Mouse (Mus musculus): ENCODE data around the gene Fam196a. TPM values are rescaled to one million over a fixed set of nuclear protein-coding genes. Genes with fewer than 3 reads are reported as not detected.

The Fam196a gene
- polyA plus RNA-seq, 1 experiment from 2014 or later = 1.4 TPM

DNA sequence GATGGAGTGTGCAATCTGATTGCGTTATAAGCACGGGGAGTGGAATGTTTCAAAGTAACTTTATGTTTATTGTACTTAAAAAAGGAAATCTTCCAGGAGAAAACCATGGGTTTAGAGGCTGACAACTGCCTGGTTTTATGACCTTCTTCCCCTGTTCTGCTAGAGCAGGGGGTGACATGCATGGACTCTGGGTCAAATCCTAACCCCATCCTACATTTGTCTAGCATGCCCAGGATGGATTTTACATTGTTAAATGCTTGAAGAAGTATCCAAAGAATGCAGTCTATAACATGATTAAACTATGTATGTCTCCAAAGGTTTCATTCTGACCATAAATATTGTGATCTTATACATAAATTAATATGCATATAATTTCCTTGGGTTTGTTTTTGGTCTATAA lies 38.8 kb downstream of the Fam196a start:
- ATAC-seq (ENCODE audit: insufficient number of reproducible peaks, low FRiP score) = no peak
- Histone ChIP-seq H3K4me2 (no peak overlapping the region), H3K9me3 (replicated peaks) (no peaks in the 10 kb centered on the region), H3K27ac (ENCODE audit: poor library complexity, severe bottlenecking) (no peak overlapping the region), H3K9ac (no peak overlapping the region), H3K36me3 (peaks cover 7% of the 10 kb centered on the region; the same call in 1 of the 2 replicates), H3K4me3 (no peak overlapping the region), H3K4me1 (replicated peaks) (no peaks in the 10 kb centered on the region), H3K27me3 (replicated peaks) (no peaks in the 10 kb centered on the region)
- WGBS = 89% methylated on average over 2 of the region's 2 CpGs

DNA sequence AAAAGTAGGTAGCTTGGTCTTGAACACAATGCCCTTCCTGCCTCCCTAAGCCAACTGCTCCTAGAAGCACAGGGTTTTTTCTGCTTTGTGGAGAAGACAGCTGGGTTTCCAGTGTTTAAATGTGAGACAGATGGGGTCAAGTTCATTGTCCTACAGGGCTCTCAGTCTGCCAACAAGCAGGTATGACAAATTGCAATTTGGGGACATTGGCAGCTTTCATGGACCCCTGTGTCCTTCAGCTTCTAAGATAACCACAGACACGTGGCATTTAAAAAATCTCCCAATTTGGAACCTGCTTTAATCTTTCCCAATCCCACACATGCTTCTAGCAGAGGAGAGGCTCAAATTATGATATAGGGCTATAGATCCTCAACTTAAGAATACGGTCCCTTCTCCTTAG lies 43.6 kb downstream of the Fam196a start:
- Histone ChIP-seq H3K4me1 (replicated peaks) (peaks cover 3% of the 10 kb centered on the region; the same call in 1 of the 2 replicates), H3K27me3 (replicated peaks) (no peaks in the 10 kb centered on the region), H3K9ac (no peak overlapping the region), H3K9me3 (replicated peaks) (no peaks in the 10 kb centered on the region), H3K4me3 (no peak overlapping the region), H3K36me3 (peaks cover 7% of the 10 kb centered on the region; the same call in 1 of the 2 replicates), H3K27ac (ENCODE audit: poor library complexity, severe bottlenecking) (no peak overlapping the region), H3K4me2 (no peak overlapping the region)
- no peak for ATAC-seq (ENCODE audit: insufficient number of reproducible peaks, low FRiP score)
- WGBS = 72% methylated on average over 2 of the region's 2 CpGs

DNA sequence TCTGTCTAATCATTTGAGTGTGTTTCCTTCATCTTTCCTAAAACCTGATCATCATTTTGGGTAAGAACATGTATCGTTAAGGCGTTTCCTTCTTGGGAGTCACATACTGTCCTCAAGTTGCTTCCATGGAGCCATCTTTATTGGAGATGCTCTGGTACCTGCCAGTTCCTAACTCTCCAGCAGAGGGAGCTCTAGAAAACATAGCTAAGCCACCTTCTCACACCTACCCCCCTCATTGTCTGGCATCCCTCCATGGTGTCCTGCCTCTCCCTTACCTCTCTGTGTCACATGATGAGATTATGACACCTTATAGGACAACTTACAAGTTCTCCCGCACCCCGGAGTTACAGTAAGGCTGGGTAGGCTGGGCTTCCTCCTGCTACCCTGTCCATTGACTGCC lies 45.3 kb downstream of the Fam196a start:
- H3K27ac ChIP-seq (ENCODE audit: poor library complexity, severe bottlenecking) = no peak overlapping the region
- H3K27me3 ChIP-seq (replicated peaks) = no peaks in the 10 kb centered on the region
- 85% methylated on average over 4 of the region's 4 CpGs for WGBS
- peaks cover 4% of the 10 kb centered on the region; the same call in 1 of the 2 replicates for H3K36me3 ChIP-seq
- H3K4me3 ChIP-seq = no peak overlapping the region
- no peak overlapping the region for H3K4me2 ChIP-seq
- ATAC-seq (ENCODE audit: insufficient number of reproducible peaks, low FRiP score) = no peak
- no peaks in the 10 kb centered on the region for H3K9me3 ChIP-seq (replicated peaks)
- peaks cover 3% of the 10 kb centered on the region; the same call in 1 of the 2 replicates for H3K4me1 ChIP-seq (replicated peaks)
- H3K9ac ChIP-seq = no peak overlapping the region

GRCm38 (mm10) chr7:134892449-134892871 lies 45.8 kb downstream of the Fam196a start:
- WGBS = 86% methylated on average over 13 of the region's 13 CpGs
- Histone ChIP-seq H3K4me3 (no peak overlapping the region), H3K27ac (ENCODE audit: poor library complexity, severe bottlenecking) (no peak overlapping the region)

DNA sequence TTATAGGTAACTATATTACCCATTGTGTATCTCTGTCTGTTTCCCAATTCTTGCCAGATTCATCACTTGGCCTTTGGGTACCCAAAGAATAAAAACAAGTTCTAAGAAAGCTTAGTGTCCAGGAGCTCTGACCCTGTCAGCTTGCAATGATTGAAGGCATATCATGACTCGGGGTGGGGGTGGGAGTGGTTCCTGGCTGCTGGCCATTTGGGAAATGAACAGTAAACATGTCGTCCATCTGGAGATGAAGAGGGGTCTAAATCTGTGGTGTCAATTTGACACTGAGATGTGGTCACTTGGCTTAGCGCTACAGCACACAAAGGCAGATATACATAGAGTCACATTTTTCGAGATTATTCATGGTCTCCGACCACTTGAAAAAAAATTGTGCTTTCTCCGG lies 54.7 kb downstream of the Fam196a start:
- 77% methylated on average over 6 of the region's 6 CpGs for WGBS
- Histone ChIP-seq H3K9ac (no peak overlapping the region), H3K4me3 (no peak overlapping the region), H3K4me2 (no peak overlapping the region), H3K27ac (ENCODE audit: poor library complexity, severe bottlenecking) (no peak overlapping the region), H3K4me1 (replicated peaks) (peaks cover 8% of the 10 kb centered on the region), H3K27me3 (replicated peaks) (no peaks in the 10 kb centered on the region), H3K9me3 (replicated peaks) (no peaks in the 10 kb centered on the region), H3K36me3 (0 out of 2 replicates have a peak, but pooled peaks cover under 1% of the 10 kb centered on the region)
- no peak for ATAC-seq (ENCODE audit: insufficient number of reproducible peaks, low FRiP score)

More at GRCm38 (mm10) chr7:134892449-134892871, 45.8 kb downstream of the Fam196a start:
- H3K9ac ChIP-seq = no peak overlapping the region
- H3K36me3 ChIP-seq = peaks cover 2% of the 10 kb centered on the region; the same call in 1 of the 2 replicates
- H3K4me1 ChIP-seq (replicated peaks) = peaks cover 3% of the 10 kb centered on the region; the same call in 1 of the 2 replicates
- no peak overlapping the region for H3K4me2 ChIP-seq
- ATAC-seq (ENCODE audit: insufficient number of reproducible peaks, low FRiP score) = no peak
- H3K27me3 ChIP-seq (replicated peaks) = no peaks in the 10 kb centered on the region
- H3K9me3 ChIP-seq (replicated peaks) = no peaks in the 10 kb centered on the region

DNA sequence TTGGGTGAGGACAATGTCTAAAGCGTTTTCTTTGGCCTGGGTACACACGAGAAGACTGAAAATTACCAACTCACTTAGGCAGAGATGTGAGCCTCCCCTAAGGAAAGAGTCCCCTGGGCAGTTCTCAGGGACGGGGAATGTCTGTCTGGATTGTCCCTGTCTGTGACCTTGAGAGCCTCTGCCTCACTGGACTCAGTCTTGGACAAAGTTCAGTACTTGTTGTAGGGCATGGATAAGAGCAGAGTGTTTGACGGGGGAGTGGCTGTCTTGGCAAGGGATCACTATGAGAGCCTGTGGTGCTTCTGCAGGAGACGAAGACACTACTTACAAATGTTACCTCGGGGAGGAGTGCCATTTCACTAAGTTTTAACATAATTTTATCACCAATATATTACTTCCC lies 57.8 kb downstream of the Fam196a start:
- no peak for ATAC-seq (ENCODE audit: insufficient number of reproducible peaks, low FRiP score)
- no peak overlapping the region for H3K27ac ChIP-seq (ENCODE audit: poor library complexity, severe bottlenecking)
- peaks cover 22% of the 10 kb centered on the region; the same call in 1 of the 2 replicates for H3K36me3 ChIP-seq
- H3K4me1 ChIP-seq (replicated peaks) = peaks cover 8% of the 10 kb centered on the region
- no peaks in the 10 kb centered on the region for H3K27me3 ChIP-seq (replicated peaks)
- no peak overlapping the region for H3K4me2 ChIP-seq
- WGBS = 58% methylated on average over 6 of the region's 6 CpGs
- H3K4me3 ChIP-seq = no peak overlapping the region
- H3K9ac ChIP-seq = no peak overlapping the region
- no peaks in the 10 kb centered on the region for H3K9me3 ChIP-seq (replicated peaks)

- 85% methylated on average over 6 of the region's 6 CpGs for WGBS
- Histone ChIP-seq H3K36me3 (peaks cover 35% of the 10 kb centered on the region), H3K4me3 (no peak overlapping the region), H3K27ac (ENCODE audit: poor library complexity, severe bottlenecking) (no peak overlapping the region), H3K9ac (no peak overlapping the region), H3K27me3 (replicated peaks) (no peaks in the 10 kb centered on the region), H3K4me2 (no peak overlapping the region), H3K9me3 (replicated peaks) (no peaks in the 10 kb centered on the region), H3K4me1 (replicated peaks) (peaks cover 8% of the 10 kb centered on the region)
- no peak for ATAC-seq (ENCODE audit: insufficient number of reproducible peaks, low FRiP score)
Observed at GRCm38 (mm10) chr7:134878985-134879384, 59.2 kb downstream of the Fam196a start.

DNA sequence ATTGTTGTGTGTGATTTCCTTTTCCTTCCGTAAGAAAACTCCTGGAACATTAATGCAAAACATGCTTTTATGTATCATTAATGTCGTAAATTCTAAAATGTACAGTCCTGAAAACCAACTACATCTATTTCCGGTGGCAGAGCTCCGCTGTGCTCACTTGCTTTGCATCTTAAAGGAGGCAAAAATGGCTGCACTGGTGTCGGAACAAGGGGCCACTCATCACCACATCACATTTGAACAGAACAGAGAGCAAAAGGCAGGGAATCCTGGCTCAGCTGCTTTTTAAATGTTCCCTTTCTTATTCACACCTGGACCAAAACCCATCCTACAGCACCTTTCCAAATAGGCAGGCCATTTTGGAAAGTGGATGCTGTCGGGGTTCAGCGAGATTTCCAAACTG lies 65.2 kb downstream of the Fam196a start:
- H3K4me2 ChIP-seq = no peak overlapping the region
- no peak overlapping the region for H3K9ac ChIP-seq
- no peaks in the 10 kb centered on the region for H3K27me3 ChIP-seq (replicated peaks)
- WGBS = 86% methylated on average over 7 of the region's 7 CpGs
- no peaks in the 10 kb centered on the region for H3K9me3 ChIP-seq (replicated peaks)
- no peak overlapping the region for H3K27ac ChIP-seq (ENCODE audit: poor library complexity, severe bottlenecking)
- H3K4me1 ChIP-seq (replicated peaks) = no peaks in the 10 kb centered on the region
- ATAC-seq (ENCODE audit: insufficient number of reproducible peaks, low FRiP score) = no peak
- H3K4me3 ChIP-seq = no peak overlapping the region
- H3K36me3 ChIP-seq = peaks cover 30% of the 10 kb centered on the region

DNA sequence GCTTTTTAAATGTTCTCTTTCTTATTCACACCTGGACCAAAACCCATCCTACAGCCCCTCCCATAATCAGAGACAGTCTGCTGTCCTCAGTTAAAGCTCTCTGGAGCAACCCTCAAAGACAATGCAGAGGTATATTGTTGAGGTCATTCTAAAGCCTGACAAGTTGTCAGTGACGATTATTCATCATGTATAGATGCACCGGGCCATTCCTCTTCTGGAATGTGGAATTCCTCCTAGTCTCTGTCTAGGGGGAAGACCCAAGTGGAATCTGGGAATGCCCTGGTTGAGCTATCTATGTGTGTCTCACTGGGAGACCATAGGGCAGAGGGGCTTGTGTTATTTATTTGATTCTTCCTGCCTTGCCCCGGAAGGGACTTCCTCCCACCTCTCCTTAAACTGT lies 65.7 kb downstream of the Fam196a start:
- no peak overlapping the region for H3K9ac ChIP-seq
- no peak overlapping the region for H3K4me3 ChIP-seq
- no peak for ATAC-seq (ENCODE audit: insufficient number of reproducible peaks, low FRiP score)
- peaks cover 26% of the 10 kb centered on the region for H3K36me3 ChIP-seq
- no peaks in the 10 kb centered on the region for H3K9me3 ChIP-seq (replicated peaks)
- no peaks in the 10 kb centered on the region for H3K27me3 ChIP-seq (replicated peaks)
- WGBS = 66% methylated on average over 3 of the region's 3 CpGs
- H3K4me2 ChIP-seq = no peak overlapping the region
- H3K4me1 ChIP-seq (replicated peaks) = no peaks in the 10 kb centered on the region
- H3K27ac ChIP-seq (ENCODE audit: poor library complexity, severe bottlenecking) = no peak overlapping the region

DNA sequence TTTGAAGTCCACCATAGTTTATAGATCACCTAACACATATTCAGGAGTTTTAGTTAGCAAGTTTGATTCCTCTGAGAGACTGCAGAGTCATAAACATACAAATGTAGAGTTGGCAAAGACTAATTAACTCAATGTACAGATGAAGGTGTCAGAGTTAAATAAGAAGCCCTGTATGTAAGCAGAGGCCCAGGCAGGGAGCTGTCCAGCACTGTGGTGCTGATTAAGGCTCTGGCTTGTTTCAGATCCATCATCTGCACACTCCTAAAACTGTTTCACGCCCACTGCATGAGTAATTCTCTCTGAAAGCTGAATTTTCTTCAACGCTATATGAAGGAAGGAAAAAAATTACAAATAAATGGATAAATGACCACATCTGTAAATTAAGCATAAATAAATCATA lies 74.1 kb downstream of the Fam196a start:
- Histone ChIP-seq H3K27ac (ENCODE audit: poor library complexity, severe bottlenecking) (no peak overlapping the region), H3K4me2 (no peak overlapping the region), H3K36me3 (peaks cover 10% of the 10 kb centered on the region), H3K9me3 (replicated peaks) (no peaks in the 10 kb centered on the region), H3K27me3 (replicated peaks) (no peaks in the 10 kb centered on the region), H3K9ac (no peak overlapping the region), H3K4me3 (no peak overlapping the region), H3K4me1 (replicated peaks) (no peaks in the 10 kb centered on the region)
- 61% methylated on average over 2 of the region's 2 CpGs for WGBS
- ATAC-seq (ENCODE audit: insufficient number of reproducible peaks, low FRiP score) = no peak

DNA sequence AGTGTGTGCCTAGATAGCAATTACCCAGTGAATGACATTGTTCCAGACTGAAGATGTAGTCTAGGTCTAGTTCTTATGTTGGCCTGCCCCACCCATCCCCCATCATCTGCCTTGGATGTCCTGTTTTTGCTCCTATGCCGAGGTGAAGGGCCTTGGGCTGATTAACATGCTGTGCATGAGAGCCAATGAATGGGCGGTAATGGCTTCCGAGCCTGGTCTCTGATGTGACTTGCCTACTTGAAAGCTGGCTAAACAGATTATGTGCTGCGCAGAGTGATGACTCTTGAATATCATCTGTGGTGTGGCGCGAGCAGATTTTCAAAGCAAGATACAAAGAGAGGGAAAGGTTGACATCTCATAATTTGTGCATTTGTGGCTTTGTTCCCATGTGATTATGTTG lies 76.2 kb downstream of the Fam196a start:
- no peak overlapping the region for H3K9ac ChIP-seq
- H3K4me3 ChIP-seq = no peak overlapping the region
- no peaks in the 10 kb centered on the region for H3K4me1 ChIP-seq (replicated peaks)
- no peaks in the 10 kb centered on the region for H3K9me3 ChIP-seq (replicated peaks)
- H3K27me3 ChIP-seq (replicated peaks) = no peaks in the 10 kb centered on the region
- 88% methylated on average over 6 of the region's 6 CpGs for WGBS
- peaks cover 14% of the 10 kb centered on the region for H3K36me3 ChIP-seq
- no peak overlapping the region for H3K27ac ChIP-seq (ENCODE audit: poor library complexity, severe bottlenecking)
- H3K4me2 ChIP-seq = no peak overlapping the region
- ATAC-seq (ENCODE audit: insufficient number of reproducible peaks, low FRiP score) = no peak

DNA sequence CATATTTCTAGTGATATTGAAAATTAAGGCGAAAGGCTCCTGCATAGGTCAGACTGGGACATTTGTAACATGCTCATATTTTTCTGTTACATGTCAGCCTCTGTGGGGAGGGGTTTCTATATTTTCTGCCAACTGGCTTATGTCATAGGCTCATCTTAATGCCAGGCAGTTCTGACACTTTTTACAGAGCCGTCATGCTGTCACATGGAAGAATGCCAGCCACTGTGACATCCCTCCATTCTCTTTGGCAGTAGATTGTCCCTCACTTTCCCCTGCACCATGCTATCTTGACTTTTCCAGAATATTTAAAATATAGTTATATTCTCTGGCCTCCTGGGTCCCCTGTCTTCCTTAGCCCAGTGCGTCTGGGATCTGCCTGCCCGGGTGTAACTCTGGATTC lies 95.5 kb downstream of the Fam196a start:
- no peak overlapping the region for H3K4me2 ChIP-seq
- 79% methylated on average over 4 of the region's 4 CpGs for WGBS
- no peak for ATAC-seq (ENCODE audit: insufficient number of reproducible peaks, low FRiP score)

More for the DNA sequence above, 95.5 kb downstream of the Fam196a start:
- no peak overlapping the region for H3K27ac ChIP-seq (ENCODE audit: poor library complexity, severe bottlenecking)
- H3K9ac ChIP-seq = no peak overlapping the region
- H3K9me3 ChIP-seq (replicated peaks) = no peaks in the 10 kb centered on the region
- H3K4me3 ChIP-seq = no peak overlapping the region
- no peaks in the 10 kb centered on the region for H3K36me3 ChIP-seq
- no peaks in the 10 kb centered on the region for H3K4me1 ChIP-seq (replicated peaks)
- no peaks in the 10 kb centered on the region for H3K27me3 ChIP-seq (replicated peaks)
